Mouse (Mus musculus) embryonic facial prominence, embryonic 15.5 days (tissue): ENCODE results near the gene Rbm12. TPM values are rescaled to one million over a fixed set of nuclear protein-coding genes. Genes with fewer than 3 reads are reported as not detected.
"Not testable (repeated sequence)": the region's sequence is repeated elsewhere in the genome, so short reads cannot be mapped to it uniquely, and the experiment has no call there.

Experiments
- ATAC-seq: fragments of 200-750 bp; cut with Nextera tagmentation; 2 replicates; pipeline ENCODE4 v1.8.0; 2017; ENCODE audit warnings: low read depth, moderate TSS enrichment; ENCODE audit not compliant: insufficient number of reproducible peaks, low FRiP score, low TSS enrichment
- H3K27ac ChIP-seq: fragments of 300-500 bp; sonication (generic); replicated peaks from 2 replicates; pipeline ENCODE4 v1.5.1; 2015; ENCODE audit warnings: mild to moderate bottlenecking, inconsistent platforms
- H3K27me3 ChIP-seq: fragments of 300-500 bp; sonication (generic); 2 replicates; pipeline ENCODE4 v1.6.1; 2015; ENCODE audit warnings: inconsistent platforms
- H3K36me3 ChIP-seq: fragments of 300-500 bp; sonication (generic); 2 replicates; pipeline ENCODE4 v1.6.1; 2015; ENCODE audit warnings: mild to moderate bottlenecking, inconsistent platforms
- H3K4me1 ChIP-seq: fragments of 300-500 bp; sonication (generic); 2 replicates; pipeline ENCODE4 v1.6.1; 2015; ENCODE audit warnings: inconsistent platforms
- H3K4me2 ChIP-seq: fragments of 300-500 bp; sonication (generic); replicated peaks from 2 replicates; pipeline ENCODE4 v1.6.1; 2015; ENCODE audit warnings: mild to moderate bottlenecking, inconsistent platforms
- H3K4me3 ChIP-seq: fragments of 300-500 bp; sonication (generic); replicated peaks from 2 replicates; pipeline ENCODE4 v1.5.1; 2015; ENCODE audit warnings: mild to moderate bottlenecking, inconsistent platforms
- H3K9ac ChIP-seq: fragments of 300-500 bp; sonication (generic); 2 replicates; pipeline ENCODE4 v1.6.1; 2015; ENCODE audit warnings: inconsistent platforms
- H3K9me3 ChIP-seq: fragments of 300-500 bp; sonication (generic); replicated peaks from 2 replicates; pipeline ENCODE4 v1.6.1; 2016; ENCODE audit warnings: inconsistent platforms
- WGBS: fragments of 180-500 bp; shearing (Covaris S2); methylation state at CpG from one replicate; pipeline ENCODE4 v1.1.7; 2015; 5-methylcytosine and 5-hydroxymethylcytosine counted together
- polyA plus RNA-seq: library from polyadenylated mRNA; unstranded; fragments of >200 nt; fragmentation: Nextera tagmentation; extraction: Ambion mirVana; gene quantifications from 2 replicates; pipeline ENCODE4 v1.2.1, GENCODE M21; 2015

The Rbm12 gene
- polyA plus RNA-seq, 1 experiment from 2014 or later, result 24.1 TPM

DNA sequence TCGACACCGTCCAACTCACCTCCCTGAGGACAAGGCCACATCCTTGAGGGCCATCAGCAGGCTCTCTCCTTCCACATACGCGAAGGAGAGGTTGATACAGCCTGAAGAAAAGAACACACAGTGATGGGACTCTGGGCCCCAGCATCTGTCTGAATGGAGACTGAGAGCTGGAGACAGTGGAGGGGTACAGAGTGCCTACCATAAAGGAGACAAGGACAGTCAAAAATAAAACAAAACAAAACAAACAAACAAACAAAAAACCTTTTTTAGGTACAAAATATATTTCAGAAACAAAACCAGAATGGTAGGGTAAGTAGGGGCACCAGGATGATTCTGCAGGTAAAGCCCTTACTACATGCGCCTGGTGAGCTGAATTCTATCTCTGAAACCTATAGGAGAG is 15.2 kb upstream of the Rbm12 start, which contains the start of gene Gm28036:
Gene Gm28036, minus strand, starts transcription at position 101 of the 400 bp plus-strand sequence.
- Histone ChIP-seq H3K27ac (no peak within 1 kb of the TSS), H3K27me3 (no peaks in the 10 kb centered on the region), H3K4me2 (no peak within 1 kb of the TSS), H3K4me1 (no peaks in the 10 kb centered on the region), H3K4me3 (no peak within 1 kb of the TSS), H3K36me3 (peaks cover 39% of the 10 kb centered on the region), H3K9ac (no peak within 1 kb of the TSS), H3K9me3 (no peaks in the 10 kb centered on the region)
- ATAC-seq, result no peak
- WGBS, result 96% methylated on average over 5 of the region's 5 CpGs

DNA sequence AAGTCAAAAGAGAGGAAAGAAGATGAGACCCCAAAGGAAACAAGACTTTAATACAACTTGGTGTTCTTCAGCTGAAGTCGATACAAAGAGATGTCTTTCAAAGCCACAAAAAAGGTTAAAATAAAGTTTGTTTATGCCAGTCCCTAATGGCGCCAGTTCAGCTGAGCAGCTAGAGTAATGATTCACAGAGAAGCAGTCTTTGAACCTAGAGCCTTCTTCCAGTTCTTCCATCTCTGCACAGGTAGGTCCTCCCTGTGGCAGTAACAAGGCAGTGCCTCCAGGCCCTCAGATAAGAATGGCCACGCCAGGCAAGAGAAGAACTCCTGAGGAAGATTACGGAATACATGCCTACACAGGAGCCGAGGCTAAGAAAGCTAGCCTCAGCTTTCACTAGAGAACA is 12.0 kb upstream of the Rbm12 start:
- no peak overlapping the region for H3K4me3 ChIP-seq
- no peak for ATAC-seq
- 90% methylated on average over 5 of the region's 5 CpGs for WGBS
- H3K36me3 ChIP-seq, result peaks cover 34% of the 10 kb centered on the region
- H3K4me1 ChIP-seq, result no peaks in the 10 kb centered on the region
- H3K27ac ChIP-seq, result no peak overlapping the region
- no peaks in the 10 kb centered on the region for H3K9me3 ChIP-seq
- no peak overlapping the region for H3K4me2 ChIP-seq
- H3K27me3 ChIP-seq, result no peaks in the 10 kb centered on the region
- H3K9ac ChIP-seq, result no peak overlapping the region

DNA sequence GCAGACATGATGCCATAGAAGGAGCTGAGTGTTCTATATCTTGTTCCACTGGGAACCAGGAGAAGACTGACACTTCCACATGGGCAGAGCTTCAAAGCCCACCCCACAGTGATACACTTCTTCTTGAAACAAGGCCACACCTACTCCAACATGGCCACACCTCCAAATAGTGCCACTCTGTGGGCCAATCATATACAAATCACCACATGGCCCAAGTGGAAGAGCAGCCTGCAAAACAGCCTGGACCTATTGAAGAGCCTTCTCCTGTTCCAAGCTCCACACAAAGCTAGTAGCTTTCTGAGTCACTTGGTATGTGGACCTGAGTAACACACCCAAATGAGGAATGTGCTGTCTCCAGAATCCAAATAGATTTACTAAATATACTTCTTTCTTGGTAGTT is 7.8 kb upstream of the Rbm12 start:
- Histone ChIP-seq H3K27ac (no peak overlapping the region), H3K4me2 (no peak overlapping the region), H3K9ac (no peak overlapping the region), H3K36me3 (peaks cover 17% of the 10 kb centered on the region), H3K27me3 (no peaks in the 10 kb centered on the region), H3K9me3 (no peaks in the 10 kb centered on the region), H3K4me1 (no peaks in the 10 kb centered on the region), H3K4me3 (no peak overlapping the region)
- ATAC-seq, result no peak

DNA sequence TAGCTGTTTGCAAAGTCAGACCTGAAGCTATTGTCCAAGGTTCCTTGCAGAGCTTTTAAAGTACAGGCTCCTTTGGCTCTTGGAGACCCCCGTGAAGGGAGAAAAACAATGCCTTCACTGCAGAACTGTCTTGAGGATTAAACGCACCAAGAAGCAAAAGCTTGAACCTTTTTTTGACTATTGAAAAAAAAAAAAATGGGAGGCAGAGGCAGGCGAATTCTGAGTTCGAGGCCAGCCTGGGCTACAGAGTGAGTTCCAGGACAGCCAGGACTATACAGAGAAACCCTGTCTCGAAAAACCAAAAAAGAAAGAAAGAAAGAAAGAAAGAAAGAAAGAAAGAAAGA is 274 bp upstream of the Rbm12 start:
- not testable (repeated sequence) for H3K36me3 ChIP-seq, H3K9me3 ChIP-seq, ATAC-seq, H3K4me1 ChIP-seq, H3K27me3 ChIP-seq, H3K9ac ChIP-seq
- H3K27ac ChIP-seq, result peak overlapping the region; percentile 94
- peak overlapping the region; percentile 49 for H3K4me2 ChIP-seq
- peak overlapping the region; percentile 91 for H3K4me3 ChIP-seq
- 28% methylated on average over 5 of the region's 5 CpGs for WGBS

DNA sequence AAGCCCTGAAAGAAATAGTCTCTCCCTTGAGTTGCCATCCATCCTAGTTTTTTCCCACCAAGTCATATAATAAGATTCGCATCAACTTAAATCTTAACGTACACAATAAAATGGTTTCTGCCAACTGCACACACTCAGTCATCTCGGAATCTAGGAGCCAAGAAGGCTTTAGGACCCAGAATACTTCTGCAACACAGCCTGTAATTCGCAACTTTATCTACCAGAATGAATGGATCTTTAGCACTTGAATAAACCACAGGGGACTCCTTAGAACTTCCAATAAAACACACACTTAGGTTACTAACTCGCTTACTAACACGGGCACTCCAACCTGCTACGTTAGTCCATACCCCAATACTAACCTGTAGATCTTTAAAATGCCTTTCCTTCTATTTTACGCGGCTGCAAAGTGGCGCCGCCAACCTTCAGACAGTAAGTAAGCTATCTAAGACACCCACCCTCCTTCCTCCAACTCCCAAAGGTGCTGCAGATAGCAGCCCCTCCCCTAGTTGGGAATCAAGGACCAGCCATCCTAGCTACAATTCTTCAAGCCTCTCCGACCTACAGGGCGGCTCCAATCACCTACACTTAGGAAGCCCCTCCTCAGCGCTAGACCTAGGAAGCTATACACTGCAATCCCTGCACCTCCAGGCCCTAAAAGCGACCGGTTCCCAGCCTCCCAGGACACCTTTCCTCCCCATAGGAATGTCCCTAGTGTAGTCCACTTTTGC is 986 bp downstream of the Rbm12 start:
- ATAC-seq, result peak; percentile 52; the same call in 1 of the 2 replicates
- WGBS, result under 1% methylated on average over 16 of the region's 16 CpGs
- Histone ChIP-seq H3K4me3 (peak overlapping the region; percentile 91), H3K27me3 (no peaks in the 10 kb centered on the region), H3K9me3 (no peaks in the 10 kb centered on the region), H3K9ac (peak overlapping the region; percentile 95), H3K36me3 (no peaks in the 10 kb centered on the region), H3K27ac (peak overlapping the region; percentile 94), H3K4me1 (0 out of 2 replicates have a peak, but pooled peaks cover 3% of the 10 kb centered on the region), H3K4me2 (peak overlapping the region; percentile 65)

DNA sequence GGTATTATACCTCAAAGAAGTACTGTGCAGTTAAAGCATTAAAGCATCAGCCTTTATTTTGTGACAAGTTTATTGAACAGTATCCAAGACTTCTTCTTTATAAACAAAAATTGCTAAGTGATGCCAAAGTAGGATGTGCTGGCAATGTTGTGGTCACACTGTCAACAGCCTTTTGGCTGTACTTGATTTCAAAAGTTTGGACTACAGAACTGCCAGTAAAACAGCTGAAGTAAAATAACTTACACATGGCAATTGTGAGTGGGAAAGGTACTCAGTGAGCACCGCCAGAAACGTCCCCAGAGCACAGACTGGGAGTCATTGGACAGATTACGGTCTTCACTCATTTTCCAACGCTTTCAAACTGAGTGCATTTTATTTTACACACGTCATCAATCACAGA is 19.9 kb downstream of the Rbm12 start:
- Histone ChIP-seq H3K4me3 (no peak overlapping the region), H3K27me3 (no peaks in the 10 kb centered on the region), H3K4me1 (no peaks in the 10 kb centered on the region), H3K4me2 (no peak overlapping the region), H3K9ac (no peak overlapping the region), H3K27ac (no peak overlapping the region), H3K9me3 (no peaks in the 10 kb centered on the region), H3K36me3 (peaks cover 19% of the 10 kb centered on the region)
- no peak for ATAC-seq
- WGBS, result 67% methylated on average over 5 of the region's 5 CpGs

DNA sequence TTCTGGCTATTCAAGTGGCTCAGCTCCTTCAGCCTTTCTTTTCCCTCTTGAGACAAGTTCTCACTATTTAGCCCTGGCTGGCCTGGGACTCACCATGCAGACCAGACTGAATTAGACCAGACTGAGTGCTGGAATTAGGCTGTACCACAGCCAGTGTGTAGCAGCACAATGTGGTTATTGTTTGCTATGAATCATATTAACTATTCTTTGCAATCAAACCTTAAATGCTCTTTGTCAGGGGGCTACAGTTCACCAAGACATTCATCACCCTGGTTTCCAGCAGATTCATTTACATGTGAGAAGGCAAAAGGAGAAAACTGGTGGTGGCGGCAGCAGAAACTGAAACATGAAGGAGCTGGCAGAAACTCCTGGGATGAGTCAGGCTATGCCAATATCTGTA is 22.0 kb downstream of the Rbm12 start:
- Histone ChIP-seq H3K9me3 (no peaks in the 10 kb centered on the region), H3K36me3 (no peaks in the 10 kb centered on the region), H3K4me1 (no peaks in the 10 kb centered on the region), H3K4me3 (no peak overlapping the region), H3K27me3 (no peaks in the 10 kb centered on the region), H3K27ac (no peak overlapping the region), H3K4me2 (no peak overlapping the region), H3K9ac (no peak overlapping the region)
- no peak for ATAC-seq
- WGBS, result 94% methylated on average over 1 of the region's 1 CpGs

DNA sequence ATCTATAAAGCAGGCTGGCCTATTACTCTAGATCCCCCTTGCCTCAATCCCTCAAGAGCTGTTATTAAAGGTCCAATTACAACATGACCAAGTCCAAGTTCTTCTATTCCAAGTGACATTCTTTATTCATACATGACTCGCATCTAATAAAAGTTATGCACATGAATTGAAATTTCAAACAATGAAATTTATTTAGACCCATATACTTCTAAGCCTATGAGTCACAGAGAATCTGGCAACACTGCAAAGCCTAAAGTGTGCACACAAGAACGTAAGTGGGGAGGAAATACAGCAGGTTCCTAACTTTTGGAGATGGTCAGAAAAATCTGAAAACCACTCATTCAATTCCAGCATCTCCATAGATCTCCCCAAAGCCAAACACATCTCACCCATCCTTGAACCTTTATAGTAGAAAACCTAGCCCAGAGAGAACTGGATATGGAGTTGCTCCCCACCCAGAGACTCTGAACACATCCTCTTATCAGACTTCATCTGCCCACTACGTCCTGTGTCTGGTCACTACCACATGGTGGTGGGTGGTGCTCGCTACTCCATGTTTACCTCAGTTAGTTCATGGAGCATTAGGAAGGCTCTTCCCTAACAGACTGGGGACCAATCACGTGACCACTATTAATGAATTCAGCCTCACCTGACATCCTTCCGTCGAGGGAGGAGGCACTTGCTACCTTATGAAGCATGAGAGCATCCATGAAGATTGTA is 24.2 kb downstream of the Rbm12 start:
- H3K27ac ChIP-seq, result no peak overlapping the region
- H3K4me1 ChIP-seq, result no peaks in the 10 kb centered on the region
- no peak overlapping the region for H3K9ac ChIP-seq
- no peaks in the 10 kb centered on the region for H3K36me3 ChIP-seq
- H3K27me3 ChIP-seq, result no peaks in the 10 kb centered on the region
- H3K9me3 ChIP-seq, result no peaks in the 10 kb centered on the region
- ATAC-seq, result no peak
- H3K4me2 ChIP-seq, result no peak overlapping the region
- 85% methylated on average over 7 of the region's 7 CpGs for WGBS
- H3K4me3 ChIP-seq, result no peak overlapping the region

DNA sequence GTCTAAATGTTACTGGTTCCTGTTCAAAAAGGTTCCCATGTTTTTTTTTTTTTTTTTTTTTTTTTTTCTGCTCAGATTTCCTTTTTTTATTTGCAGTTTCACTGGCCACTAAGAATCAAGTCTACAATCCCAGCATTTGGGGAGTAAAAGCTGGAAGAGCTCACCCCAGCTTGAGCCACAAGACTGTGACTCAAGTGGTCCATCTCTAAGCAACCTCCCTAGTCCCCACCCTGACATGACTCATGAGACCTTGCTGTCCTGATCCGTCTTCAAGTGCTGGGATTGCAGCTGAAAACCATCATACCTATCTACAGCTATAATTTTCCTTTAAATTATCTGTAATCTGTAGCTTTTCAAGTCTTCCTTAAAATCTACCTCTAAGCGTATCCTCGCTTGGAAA is 27.2 kb downstream of the Rbm12 start:
- H3K4me1 ChIP-seq, result no peaks in the 10 kb centered on the region
- H3K9ac ChIP-seq, result no peak overlapping the region
- no peaks in the 10 kb centered on the region for H3K9me3 ChIP-seq
- no peak overlapping the region for H3K4me2 ChIP-seq
- WGBS, result 85% methylated on average over 3 of the region's 3 CpGs
- H3K27ac ChIP-seq, result no peak overlapping the region
- H3K36me3 ChIP-seq, result no peaks in the 10 kb centered on the region
- ATAC-seq, result no peak
- H3K27me3 ChIP-seq, result no peaks in the 10 kb centered on the region
- H3K4me3 ChIP-seq, result no peak overlapping the region

DNA sequence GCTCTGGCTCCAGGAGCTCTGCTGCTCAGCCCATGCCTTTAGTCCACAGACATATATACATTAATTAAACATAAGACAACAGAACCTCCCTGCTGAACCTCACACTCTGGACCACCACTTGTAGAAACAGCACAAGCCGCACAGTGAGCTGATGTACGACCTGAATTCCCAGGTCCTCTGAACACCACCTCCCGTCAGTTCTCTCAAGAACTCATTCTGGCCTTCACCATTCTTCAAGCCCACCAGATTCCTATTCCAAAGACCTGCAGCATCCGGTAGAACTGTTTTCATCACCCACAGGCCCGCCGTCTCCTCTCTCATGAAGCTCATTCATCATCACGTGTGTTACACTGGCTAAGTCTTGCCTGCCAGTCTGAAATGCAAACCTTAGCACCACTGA is 31.4 kb downstream of the Rbm12 start:
- H3K27me3 ChIP-seq, result no peaks in the 10 kb centered on the region
- no peak overlapping the region for H3K27ac ChIP-seq
- H3K4me3 ChIP-seq, result no peak overlapping the region
- no peak for ATAC-seq
- H3K4me2 ChIP-seq, result no peak overlapping the region
- H3K36me3 ChIP-seq, result peaks cover 40% of the 10 kb centered on the region
- 88% methylated on average over 7 of the region's 7 CpGs for WGBS
- H3K9ac ChIP-seq, result no peak overlapping the region
- no peaks in the 10 kb centered on the region for H3K4me1 ChIP-seq
- H3K9me3 ChIP-seq, result no peaks in the 10 kb centered on the region

DNA sequence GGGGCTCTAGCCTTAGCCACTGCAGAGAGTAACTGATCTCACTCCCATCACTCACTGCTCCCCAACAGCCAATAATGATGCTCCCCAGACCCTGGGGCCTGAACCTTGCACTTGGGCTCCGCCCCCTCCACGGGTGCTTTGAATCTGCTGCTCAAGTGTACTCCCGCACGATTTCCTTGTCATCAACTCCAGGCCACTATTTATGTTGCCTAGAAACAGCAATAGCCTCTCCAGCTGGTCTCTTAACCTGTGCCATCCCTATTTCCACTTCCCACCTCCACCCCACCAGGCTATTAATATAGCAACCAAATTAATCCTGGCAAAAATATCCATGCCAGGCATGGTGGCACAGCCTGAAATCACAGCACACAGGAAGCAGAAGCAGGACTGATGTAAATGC is 32.1 kb downstream of the Rbm12 start:
- Histone ChIP-seq H3K4me1 (no peaks in the 10 kb centered on the region), H3K4me3 (no peak overlapping the region), H3K4me2 (no peak overlapping the region), H3K36me3 (peaks cover 48% of the 10 kb centered on the region), H3K9me3 (no peaks in the 10 kb centered on the region), H3K27ac (no peak overlapping the region), H3K27me3 (no peaks in the 10 kb centered on the region), H3K9ac (no peak overlapping the region)
- 46% methylated on average over 4 of the region's 4 CpGs for WGBS
- ATAC-seq, result no peak

DNA sequence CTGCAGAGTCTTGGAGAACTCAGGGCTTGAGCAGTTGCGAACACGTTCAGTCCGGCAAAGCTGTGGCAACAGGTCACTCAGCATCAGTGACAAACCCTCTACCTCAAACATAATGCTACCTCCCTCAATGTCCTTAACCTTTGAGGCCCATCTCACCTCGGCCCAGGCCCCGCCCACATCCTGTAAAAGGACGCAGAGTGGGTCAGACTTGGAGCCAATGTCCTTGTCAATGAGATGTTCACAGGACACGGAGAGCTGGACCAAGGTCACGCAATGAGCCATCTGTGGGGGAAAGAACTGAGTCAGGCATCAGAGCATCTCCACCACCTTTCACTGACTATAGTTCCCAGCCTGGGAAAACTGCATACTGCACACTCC is 32.6 kb downstream of the Rbm12 start:
- Histone ChIP-seq H3K4me3 (no peak overlapping the region), H3K4me1 (no peaks in the 10 kb centered on the region), H3K36me3 (peaks cover 53% of the 10 kb centered on the region), H3K27ac (no peak overlapping the region), H3K9me3 (no peaks in the 10 kb centered on the region), H3K9ac (no peak overlapping the region), H3K4me2 (no peak overlapping the region), H3K27me3 (no peaks in the 10 kb centered on the region)
- ATAC-seq, result no peak
- 84% methylated on average over 8 of the region's 8 CpGs for WGBS
